Mouse (Mus musculus) hindbrain, embryonic 15.5 days (tissue): Measurements from ENCODE around the gene Fads1. TPM values are rescaled to one million over a fixed set of nuclear protein-coding genes. Genes with fewer than 3 reads are reported as not detected.
"Not testable (repeated sequence)": the region's sequence is repeated elsewhere in the genome, so short reads cannot be mapped to it uniquely, and the experiment has no call there.

ENCODE experiments used
- ATAC-seq: fragments of 200-750 bp; cut with Nextera tagmentation; 2 replicates; pipeline ENCODE4 v1.8.0; 2017; ENCODE audit warnings: low read depth, moderate number of reproducible peaks, moderate TSS enrichment; ENCODE audit not compliant: low FRiP score
- H3K27ac ChIP-seq: fragments of 300-500 bp; sonication (generic); replicated peaks from 2 replicates; pipeline ENCODE4 v1.5.1; 2015; ENCODE audit warnings: mild to moderate bottlenecking, inconsistent platforms
- H3K27me3 ChIP-seq: fragments of 300-500 bp; sonication (generic); 2 replicates; pipeline ENCODE4 v1.6.1; 2015; ENCODE audit warnings: control low read depth, inconsistent platforms
- H3K36me3 ChIP-seq: fragments of 300-500 bp; sonication (generic); 2 replicates; pipeline ENCODE4 v1.6.1; 2015; ENCODE audit warnings: control low read depth, inconsistent platforms
- H3K4me1 ChIP-seq: fragments of 300-500 bp; sonication (generic); replicated peaks from 2 replicates; pipeline ENCODE4 v1.6.1; 2015; ENCODE audit warnings: control low read depth, inconsistent platforms
- H3K4me2 ChIP-seq: fragments of 300-500 bp; sonication (generic); 2 replicates; pipeline ENCODE4 v1.6.1; 2015; ENCODE audit warnings: moderate library complexity, mild to moderate bottlenecking, inconsistent platforms
- H3K4me3 ChIP-seq: fragments of 300-500 bp; sonication (generic); 2 replicates; pipeline ENCODE4 v1.5.1; 2015; ENCODE audit warnings: mild to moderate bottlenecking, inconsistent platforms
- H3K9ac ChIP-seq: fragments of 300-500 bp; sonication (generic); 2 replicates; pipeline ENCODE4 v1.6.1; 2015; ENCODE audit warnings: inconsistent platforms
- H3K9me3 ChIP-seq: fragments of 300-500 bp; sonication (generic); 2 replicates; pipeline ENCODE4 v1.6.1; 2016; ENCODE audit warnings: control low read depth, inconsistent platforms
- WGBS: fragments of 180-500 bp; shearing (Covaris S2); methylation state at CpG from one replicate; pipeline ENCODE4 v1.1.7; 2015; 5-methylcytosine and 5-hydroxymethylcytosine counted together
- polyA plus RNA-seq: library from polyadenylated mRNA; unstranded; fragments of >200 nt; fragmentation: Nextera tagmentation; extraction: Ambion mirVana; gene quantifications from 2 replicates; pipeline ENCODE4 v1.2.1, GENCODE M21; 2015

The Fads1 gene
- polyA plus RNA-seq, 1 experiment from 2014 or later: 160 TPM

DNA sequence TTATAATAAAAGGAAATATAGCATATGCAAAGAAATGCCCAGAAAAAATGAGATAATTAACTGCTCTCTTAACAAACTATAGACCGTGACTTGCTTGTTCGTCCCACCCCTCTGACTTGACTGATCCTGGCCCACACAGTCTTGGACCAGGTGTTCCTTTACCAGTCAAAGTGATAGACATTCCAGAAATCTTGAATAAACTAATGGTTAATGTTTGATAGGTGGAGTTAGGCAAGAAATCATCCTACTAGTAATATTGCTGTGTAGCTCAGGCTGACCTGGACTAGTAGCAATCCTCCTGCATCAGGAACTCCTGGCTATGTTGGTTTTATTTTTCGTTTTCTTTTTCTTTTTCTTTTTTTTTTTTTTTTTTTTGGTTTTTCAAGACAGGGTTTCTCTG, 14.2 kb upstream of the Fads1 start:
- Histone ChIP-seq H3K4me3 (no peak overlapping the region), H3K36me3 (no peaks in the 10 kb centered on the region), H3K4me1 (no peaks in the 10 kb centered on the region), H3K9ac (no peak overlapping the region), H3K27ac (no peak overlapping the region), H3K27me3 (no peaks in the 10 kb centered on the region), H3K9me3 (no peaks in the 10 kb centered on the region), H3K4me2 (no peak overlapping the region)
- WGBS: 85% methylated on average over 3 of the region's 3 CpGs
- ATAC-seq: no peak

DNA sequence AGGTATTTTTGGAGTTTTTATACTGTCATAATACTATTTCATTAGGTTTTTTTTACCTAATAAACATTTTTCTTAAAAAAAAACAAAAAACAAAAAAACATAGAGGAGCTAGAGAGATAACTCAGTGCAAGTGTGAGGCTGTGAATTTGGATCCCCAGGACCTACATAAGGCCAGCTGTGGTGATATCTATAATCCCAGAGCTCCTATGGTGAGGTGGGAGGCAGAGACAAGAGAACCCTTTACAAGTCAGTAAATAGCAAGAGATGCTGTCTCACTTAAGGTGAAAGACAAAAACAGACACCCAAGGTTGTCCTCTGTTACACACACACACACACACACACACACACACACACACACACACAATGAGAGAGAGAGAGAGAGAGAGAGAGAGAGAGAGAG, 13.5 kb upstream of the Fads1 start:
- no peak for ATAC-seq
- Histone ChIP-seq H3K36me3 (no peaks in the 10 kb centered on the region), H3K4me1 (no peaks in the 10 kb centered on the region), H3K27me3 (no peaks in the 10 kb centered on the region), H3K9ac (no peak overlapping the region), H3K4me3 (no peak overlapping the region), H3K27ac (no peak overlapping the region), H3K4me2 (no peak overlapping the region), H3K9me3 (no peaks in the 10 kb centered on the region)

- not testable (repeated sequence) for H3K4me3 ChIP-seq, ATAC-seq, H3K4me1 ChIP-seq, H3K36me3 ChIP-seq, H3K27ac ChIP-seq, H3K9me3 ChIP-seq, H3K27me3 ChIP-seq, H3K4me2 ChIP-seq, H3K9ac ChIP-seq
- WGBS: 84% methylated on average over 3 of the region's 3 CpGs
Observed at GRCm38 (mm10) chr19:10169692-10170330, 12.9 kb upstream of the Fads1 start.

- no peak overlapping the region for H3K9ac ChIP-seq
- WGBS: 18% methylated on average over 1 of the region's 1 CpGs
- no peaks in the 10 kb centered on the region for H3K36me3 ChIP-seq
- no peak overlapping the region for H3K4me3 ChIP-seq
- no peaks in the 10 kb centered on the region for H3K9me3 ChIP-seq
- H3K4me1 ChIP-seq: no peaks in the 10 kb centered on the region
- no peak overlapping the region for H3K4me2 ChIP-seq
- H3K27ac ChIP-seq: no peak overlapping the region
- no peak for ATAC-seq
- no peaks in the 10 kb centered on the region for H3K27me3 ChIP-seq
Observed at GRCm38 (mm10) chr19:10170466-10170865, 12.2 kb upstream of the Fads1 start.

DNA sequence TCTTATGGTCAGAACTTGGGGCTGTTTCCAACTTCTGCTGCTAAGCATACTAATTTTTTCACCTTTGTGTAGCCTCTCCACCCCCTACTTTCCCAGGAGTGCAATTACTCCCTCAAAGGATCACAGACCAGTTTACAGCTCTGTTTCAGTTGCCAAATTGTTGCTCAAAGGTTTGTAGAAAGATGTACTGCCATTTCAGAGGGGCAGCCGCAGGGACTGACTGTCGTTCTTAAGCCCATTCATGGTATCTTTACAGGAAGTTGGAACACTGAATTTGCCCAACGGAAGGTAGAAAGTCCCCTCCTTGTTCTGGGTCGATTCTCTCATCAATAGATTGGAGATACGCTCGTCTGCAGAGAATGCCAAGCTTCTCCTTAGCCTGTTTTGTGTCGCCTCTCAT, 11.3 kb upstream of the Fads1 start:
- WGBS: 87% methylated on average over 7 of the region's 7 CpGs
- no peaks in the 10 kb centered on the region for H3K36me3 ChIP-seq
- no peaks in the 10 kb centered on the region for H3K27me3 ChIP-seq
- ATAC-seq: no peak
- no peak overlapping the region for H3K9ac ChIP-seq
- no peak overlapping the region for H3K27ac ChIP-seq
- no peak overlapping the region for H3K4me2 ChIP-seq
- H3K4me1 ChIP-seq: no peaks in the 10 kb centered on the region
- H3K9me3 ChIP-seq: no peaks in the 10 kb centered on the region
- no peak overlapping the region for H3K4me3 ChIP-seq

- Histone ChIP-seq H3K36me3 (no peaks in the 10 kb centered on the region), H3K27ac (no peak overlapping the region), H3K4me1 (no peaks in the 10 kb centered on the region), H3K4me2 (no peak overlapping the region), H3K27me3 (no peaks in the 10 kb centered on the region), H3K9me3 (no peaks in the 10 kb centered on the region), H3K4me3 (no peak overlapping the region), H3K9ac (no peak overlapping the region)
- ATAC-seq: no peak
Observed at GRCm38 (mm10) chr19:10171846-10172245, 10.8 kb upstream of the Fads1 start.

GRCm38 (mm10) chr19:10173116-10173718, 9.5 kb upstream of the Fads1 start:
- 91% methylated on average over 5 of the region's 5 CpGs for WGBS
- Histone ChIP-seq H3K9me3 (no peaks in the 10 kb centered on the region), H3K4me3 (no peak overlapping the region), H3K9ac (no peak overlapping the region), H3K4me2 (no peak overlapping the region), H3K36me3 (no peaks in the 10 kb centered on the region), H3K27ac (no peak overlapping the region), H3K4me1 (no peaks in the 10 kb centered on the region), H3K27me3 (no peaks in the 10 kb centered on the region)
- no peak for ATAC-seq

- Histone ChIP-seq H3K4me1 (no peaks in the 10 kb centered on the region), H3K27ac (no peak overlapping the region), H3K9me3 (no peaks in the 10 kb centered on the region), H3K4me3 (no peak overlapping the region), H3K9ac (no peak overlapping the region), H3K27me3 (no peaks in the 10 kb centered on the region), H3K36me3 (no peaks in the 10 kb centered on the region), H3K4me2 (no peak overlapping the region)
- ATAC-seq: no peak
- WGBS: 92% methylated on average over 7 of the region's 7 CpGs
Observed at GRCm38 (mm10) chr19:10173844-10174539, 8.7 kb upstream of the Fads1 start.

GRCm38 (mm10) chr19:10174956-10175355, 7.7 kb upstream of the Fads1 start:
- 89% methylated on average over 4 of the region's 4 CpGs for WGBS
- H3K4me1 ChIP-seq: no peaks in the 10 kb centered on the region
- no peaks in the 10 kb centered on the region for H3K27me3 ChIP-seq
- H3K4me3 ChIP-seq: no peak overlapping the region
- H3K9me3 ChIP-seq: no peaks in the 10 kb centered on the region
- no peak for ATAC-seq
- H3K9ac ChIP-seq: no peak overlapping the region
- H3K27ac ChIP-seq: no peak overlapping the region
- H3K36me3 ChIP-seq: no peaks in the 10 kb centered on the region
- H3K4me2 ChIP-seq: no peak overlapping the region

- H3K27ac ChIP-seq: no peak overlapping the region
- 56% methylated on average over 1 of the region's 1 CpGs for WGBS
- no peaks in the 10 kb centered on the region for H3K36me3 ChIP-seq
- H3K27me3 ChIP-seq: no peaks in the 10 kb centered on the region
- no peak overlapping the region for H3K4me3 ChIP-seq
- no peak overlapping the region for H3K4me2 ChIP-seq
- no peaks in the 10 kb centered on the region for H3K4me1 ChIP-seq
- H3K9me3 ChIP-seq: no peaks in the 10 kb centered on the region
- H3K9ac ChIP-seq: no peak overlapping the region
- ATAC-seq: no peak
Observed at GRCm38 (mm10) chr19:10176477-10176876, 6.2 kb upstream of the Fads1 start.

GRCm38 (mm10) chr19:10176941-10177372, 5.7 kb upstream of the Fads1 start:
- 62% methylated on average over 7 of the region's 7 CpGs for WGBS
- H3K9me3 ChIP-seq: no peaks in the 10 kb centered on the region
- no peaks in the 10 kb centered on the region for H3K27me3 ChIP-seq
- no peak overlapping the region for H3K4me3 ChIP-seq
- H3K4me2 ChIP-seq: no peak overlapping the region
- H3K4me1 ChIP-seq: peaks cover 2% of the 10 kb centered on the region
- no peaks in the 10 kb centered on the region for H3K36me3 ChIP-seq
- no peak overlapping the region for H3K9ac ChIP-seq
- ATAC-seq: no peak
- H3K27ac ChIP-seq: no peak overlapping the region

- 85% methylated on average over 7 of the region's 7 CpGs for WGBS
- Histone ChIP-seq H3K9me3 (no peaks in the 10 kb centered on the region), H3K9ac (no peak overlapping the region), H3K27ac (no peak overlapping the region), H3K4me3 (no peak overlapping the region), H3K36me3 (peaks cover 10% of the 10 kb centered on the region), H3K4me1 (peaks cover 33% of the 10 kb centered on the region), H3K4me2 (no peak overlapping the region), H3K27me3 (no peaks in the 10 kb centered on the region)
- ATAC-seq: no peak
Observed at GRCm38 (mm10) chr19:10181225-10181624, 1.5 kb upstream of the Fads1 start.
